Mouse (Mus musculus) stomach, embryonic 14.5 days (tissue): ENCODE data around the gene Smc6. TPM values are rescaled to one million over a fixed set of nuclear protein-coding genes. Genes with fewer than 3 reads are reported as not detected.

ENCODE experiments used
- microRNA-seq: library from miRNA; unstranded; fragments of <30 nt; microRNA quantifications from one replicate; pipeline ENCODE4, GENCODE M21; 2016
- polyA plus RNA-seq: library from polyadenylated mRNA; unstranded; fragments of >200 nt; fragmentation: Nextera tagmentation; extraction: Ambion mirVana; gene quantifications from 2 replicates; pipeline ENCODE4 v1.2.1, GENCODE M21; 2014

Smc6 gene
- polyA plus RNA-seq, 1 experiment from 2014 or later = 152 TPM

Small RNA genes lying within 50 kb of the gene (microRNA-seq; reads per million reads assigned to microRNA genes)
- 0.78 reads per million for gene Mir7675

Other genes starting within 250 kb of the Smc6 start
- 17.4 and 19.8 TPM in 2 replicates for gene Kcns3, start 114.8 kb upstream of the Smc6 start, polyA plus RNA-seq
- gene Msgn1, start 56.9 kb upstream of the Smc6 start, polyA plus RNA-seq = not detected in 2 replicates
- gene Gen1, start 85 bp upstream of the Smc6 start, polyA plus RNA-seq = 11.4 and 15.9 TPM in 2 replicates
- 1.1 and 1.4 TPM in 2 replicates for gene Vsnl1, start 170.7 kb downstream of the Smc6 start, polyA plus RNA-seq
- gene Rad51ap2, start 190.2 kb downstream of the Smc6 start, polyA plus RNA-seq = 0.29 and 0.32 TPM in 2 replicates